Mouse (Mus musculus) kidney, embryonic 14.5 days (tissue): Measurements from ENCODE around the gene Mylk4. TPM values are rescaled to one million over a fixed set of nuclear protein-coding genes. Genes with fewer than 3 reads are reported as not detected.

Experiments used
- ATAC-seq: fragments of 200-750 bp; cut with Nextera tagmentation; 2 replicates; pipeline ENCODE4 v1.8.0; 2017; ENCODE audit warnings: moderate number of reproducible peaks, mild to moderate bottlenecking, moderate TSS enrichment, moderate library complexity; ENCODE audit not compliant: low FRiP score, low TSS enrichment
- H3K27ac ChIP-seq: fragments of 300-500 bp; sonication (generic); 2 replicates; pipeline ENCODE4 v1.5.1; 2014; ENCODE audit warnings: low read depth, mild to moderate bottlenecking, low read length, moderate library complexity, mixed read lengths
- H3K27me3 ChIP-seq: fragments of 300-500 bp; sonication (generic); 2 replicates; pipeline ENCODE4 v1.6.1; 2014; ENCODE audit warnings: mild to moderate bottlenecking, low read length; ENCODE audit not compliant: control insufficient read depth, insufficient read depth
- H3K36me3 ChIP-seq: fragments of 300-500 bp; sonication (generic); 2 replicates; pipeline ENCODE4 v1.6.1; 2014; ENCODE audit warnings: low read length, mixed read lengths; ENCODE audit not compliant: control insufficient read depth, insufficient read depth
- H3K4me1 ChIP-seq: fragments of 300-500 bp; sonication (generic); 2 replicates; pipeline ENCODE4 v1.6.1; 2014; ENCODE audit warnings: low read length, mixed read lengths; ENCODE audit not compliant: control insufficient read depth, insufficient read depth
- H3K4me2 ChIP-seq: fragments of 300-500 bp; sonication (generic); replicated peaks from 2 replicates; pipeline ENCODE4 v1.6.1; 2014; ENCODE audit warnings: low read depth, mild to moderate bottlenecking, low read length
- H3K4me3 ChIP-seq: fragments of 300-500 bp; sonication (generic); 2 replicates; pipeline ENCODE4 v1.5.1; 2014; ENCODE audit warnings: mild to moderate bottlenecking, low read length
- H3K9ac ChIP-seq: fragments of 300-500 bp; sonication (generic); 2 replicates; pipeline ENCODE4 v1.6.1; 2014; ENCODE audit warnings: low read depth, mild to moderate bottlenecking, low read length, moderate library complexity
- H3K9me3 ChIP-seq: fragments of 300-500 bp; sonication (generic); 2 replicates; pipeline ENCODE4 v1.6.1; 2016; ENCODE audit warnings: low read length; ENCODE audit not compliant: control insufficient read depth
- WGBS: fragments of 180-500 bp; shearing (Covaris S2); extraction: QIAGEN DNeasy Blood & Tissue Kit; methylation state at CpG from one replicate; pipeline ENCODE4 v1.1.7; 2014; 5-methylcytosine and 5-hydroxymethylcytosine counted together
- polyA plus RNA-seq: library from polyadenylated mRNA; unstranded; fragments of >200 nt; fragmentation: Nextera tagmentation; extraction: Ambion mirVana; gene quantifications from 2 replicates; pipeline ENCODE4 v1.2.1, GENCODE M21; 2014

Gene Mylk4
- polyA plus RNA-seq, 1 experiment from 2014 or later = 0.14 TPM

GRCm38 (mm10) chr13:32693886-32694455 lies 89.8 kb downstream of the Mylk4 start:
- Histone ChIP-seq H3K4me3 (no peak overlapping the region), H3K9me3 (no peaks in the 10 kb centered on the region), H3K27me3 (no peaks in the 10 kb centered on the region), H3K27ac (no peak overlapping the region), H3K4me1 (no peaks in the 10 kb centered on the region), H3K4me2 (no peak overlapping the region), H3K36me3 (no peaks in the 10 kb centered on the region), H3K9ac (no peak overlapping the region)
- 91% methylated on average over 6 of the region's 6 CpGs for WGBS
- no peak for ATAC-seq

DNA sequence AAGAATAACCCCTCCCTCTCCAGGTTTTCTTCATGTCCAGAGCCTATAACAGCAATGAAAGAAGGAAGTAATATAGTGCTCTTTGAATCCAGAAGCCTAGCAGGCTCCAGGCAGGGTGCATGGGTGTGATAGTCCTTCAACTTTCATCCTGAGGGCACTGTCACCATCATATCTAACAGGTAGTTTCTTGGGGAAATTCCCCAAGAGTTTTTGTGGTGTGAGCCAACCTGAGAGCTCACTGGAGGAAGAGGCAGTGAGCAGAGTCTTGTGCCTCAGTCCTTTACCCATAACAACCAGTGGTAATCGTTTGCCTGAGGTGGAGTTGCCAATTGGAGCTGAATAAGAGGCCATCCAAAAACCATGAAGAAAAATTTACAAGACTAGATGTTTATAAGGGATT lies 91.2 kb downstream of the Mylk4 start:
- no peak overlapping the region for H3K4me3 ChIP-seq
- no peaks in the 10 kb centered on the region for H3K9me3 ChIP-seq
- no peaks in the 10 kb centered on the region for H3K27me3 ChIP-seq
- no peaks in the 10 kb centered on the region for H3K36me3 ChIP-seq
- H3K9ac ChIP-seq = no peak overlapping the region
- ATAC-seq = no peak
- no peaks in the 10 kb centered on the region for H3K4me1 ChIP-seq
- 76% methylated on average over 1 of the region's 1 CpGs for WGBS
- H3K4me2 ChIP-seq = no peak overlapping the region
- no peak overlapping the region for H3K27ac ChIP-seq

GRCm38 (mm10) chr13:32690279-32690678 lies 93.5 kb downstream of the Mylk4 start:
- Histone ChIP-seq H3K36me3 (no peaks in the 10 kb centered on the region), H3K27me3 (no peaks in the 10 kb centered on the region), H3K27ac (no peak overlapping the region), H3K4me1 (no peaks in the 10 kb centered on the region), H3K4me3 (no peak overlapping the region), H3K9me3 (no peaks in the 10 kb centered on the region), H3K9ac (no peak overlapping the region), H3K4me2 (no peak overlapping the region)
- 92% methylated on average over 3 of the region's 3 CpGs for WGBS
- ATAC-seq = no peak

GRCm38 (mm10) chr13:32680868-32681515 lies 102.8 kb downstream of the Mylk4 start:
- peak; percentile 81; the same call in 1 of the 2 replicates for ATAC-seq
- H3K4me3 ChIP-seq = no peak overlapping the region
- H3K27me3 ChIP-seq = no peaks in the 10 kb centered on the region
- H3K4me1 ChIP-seq = no peaks in the 10 kb centered on the region
- no peaks in the 10 kb centered on the region for H3K36me3 ChIP-seq
- no peak overlapping the region for H3K27ac ChIP-seq
- no peaks in the 10 kb centered on the region for H3K9me3 ChIP-seq
- no peak overlapping the region for H3K9ac ChIP-seq
- H3K4me2 ChIP-seq = peak overlapping the region; percentile 29; the same call in 1 of the 2 replicates
- 27% methylated on average over 12 of the region's 12 CpGs for WGBS

DNA sequence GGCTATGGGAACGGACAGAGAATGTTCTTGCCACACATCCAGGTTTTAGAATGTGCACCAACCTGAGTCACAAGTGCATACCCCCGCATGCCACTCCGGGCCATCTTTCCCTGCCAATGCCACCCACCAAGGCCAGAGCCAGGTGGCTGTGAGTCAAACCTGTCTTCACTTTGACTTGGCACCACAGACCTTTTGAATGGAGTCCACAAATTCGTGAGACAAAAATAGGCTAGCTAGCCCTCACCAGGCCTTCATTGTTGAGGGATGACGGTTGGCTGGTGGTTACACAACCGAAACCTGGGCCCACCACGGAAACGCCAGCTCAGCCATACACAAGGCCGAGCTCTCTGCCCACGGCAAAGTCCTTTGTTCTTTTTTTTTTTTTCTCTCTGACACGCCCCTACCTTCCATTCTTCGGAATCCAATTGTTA lies 103.6 kb downstream of the Mylk4 start:
- H3K4me3 ChIP-seq = no peak overlapping the region
- H3K27me3 ChIP-seq = no peaks in the 10 kb centered on the region
- no peak overlapping the region for H3K9ac ChIP-seq
- no peaks in the 10 kb centered on the region for H3K36me3 ChIP-seq
- H3K4me2 ChIP-seq = no peak overlapping the region
- no peaks in the 10 kb centered on the region for H3K4me1 ChIP-seq
- H3K27ac ChIP-seq = no peak overlapping the region
- 84% methylated on average over 12 of the region's 12 CpGs for WGBS
- H3K9me3 ChIP-seq = no peaks in the 10 kb centered on the region
- ATAC-seq = no peak

DNA sequence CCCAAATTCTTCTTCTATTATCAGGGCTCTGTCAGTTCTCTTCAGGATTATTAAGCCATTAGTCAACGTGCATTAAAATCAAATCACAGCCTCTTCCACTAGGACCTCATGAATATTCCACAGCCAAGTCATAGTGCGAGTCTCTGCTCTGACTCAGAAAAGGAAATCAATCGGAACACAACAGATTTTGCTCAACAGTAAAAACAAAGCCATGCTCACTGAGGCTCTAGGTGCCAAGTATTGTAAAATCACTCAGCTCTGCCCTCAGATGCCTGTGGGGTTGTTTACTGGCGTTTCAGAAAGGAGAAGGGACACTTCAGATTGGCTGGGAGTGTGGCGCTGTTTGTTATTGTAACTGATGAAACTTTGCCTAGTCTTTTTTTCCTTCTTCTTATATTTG lies 104.8 kb downstream of the Mylk4 start:
- WGBS = 64% methylated on average over 5 of the region's 5 CpGs

DNA sequence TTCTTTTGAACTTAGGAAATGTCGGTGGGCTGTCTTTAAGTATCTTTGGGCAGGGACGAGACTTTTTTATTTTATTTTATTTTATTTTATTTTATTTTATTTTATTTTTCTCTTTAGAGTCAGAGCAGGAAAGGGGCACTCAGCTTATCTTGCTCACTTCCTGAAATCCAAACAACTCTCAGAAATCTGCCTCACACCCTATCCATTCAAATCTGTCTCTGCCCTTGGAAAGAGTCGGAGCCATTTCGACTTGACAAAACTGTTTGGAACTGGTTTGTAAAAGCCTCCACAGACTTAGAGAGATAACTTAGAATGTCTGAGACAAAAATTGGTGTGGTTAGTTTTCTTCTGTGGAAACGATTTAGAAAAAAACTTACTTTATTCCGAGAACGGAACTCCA lies 113.0 kb downstream of the Mylk4 start:
- Histone ChIP-seq H3K4me1 (no peaks in the 10 kb centered on the region), H3K27ac (no peak overlapping the region), H3K4me3 (no peak overlapping the region), H3K9ac (no peak overlapping the region), H3K4me2 (no peak overlapping the region), H3K36me3 (no peaks in the 10 kb centered on the region), H3K27me3 (no peaks in the 10 kb centered on the region), H3K9me3 (no peaks in the 10 kb centered on the region)
- ATAC-seq = no peak
- 49% methylated on average over 7 of the region's 7 CpGs for WGBS

More for the DNA sequence above, 104.8 kb downstream of the Mylk4 start:
- H3K9me3 ChIP-seq = no peaks in the 10 kb centered on the region
- H3K4me1 ChIP-seq = no peaks in the 10 kb centered on the region
- no peak overlapping the region for H3K9ac ChIP-seq
- H3K27me3 ChIP-seq = no peaks in the 10 kb centered on the region
- no peak for ATAC-seq
- H3K36me3 ChIP-seq = no peaks in the 10 kb centered on the region
- H3K27ac ChIP-seq = no peak overlapping the region
- no peak overlapping the region for H3K4me3 ChIP-seq
- H3K4me2 ChIP-seq = no peak overlapping the region

DNA sequence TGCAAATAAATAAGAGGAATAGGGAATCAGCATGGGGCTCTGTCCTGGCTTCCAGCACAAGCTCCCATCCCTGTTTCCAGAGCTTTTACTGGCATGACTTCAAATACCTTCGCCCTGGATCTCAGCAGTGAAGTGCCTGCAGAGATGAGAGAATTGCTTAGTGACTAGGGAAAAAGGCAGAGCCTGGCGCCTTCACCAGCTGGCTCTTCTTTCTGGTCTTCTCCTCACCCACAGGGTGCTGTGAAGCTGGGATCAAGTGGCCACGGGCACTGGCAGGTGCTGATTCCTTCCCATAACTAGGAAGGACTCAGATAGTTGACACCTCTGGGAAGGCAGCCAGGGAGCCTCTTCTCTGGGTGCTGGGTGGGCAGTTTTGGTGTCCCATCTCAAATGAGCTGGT lies 115.5 kb downstream of the Mylk4 start:
- H3K4me2 ChIP-seq = no peak overlapping the region
- H3K4me1 ChIP-seq = no peaks in the 10 kb centered on the region
- 82% methylated on average over 3 of the region's 3 CpGs for WGBS
- no peak overlapping the region for H3K4me3 ChIP-seq
- H3K9ac ChIP-seq = no peak overlapping the region
- no peaks in the 10 kb centered on the region for H3K9me3 ChIP-seq
- no peak for ATAC-seq
- no peaks in the 10 kb centered on the region for H3K27me3 ChIP-seq
- no peak overlapping the region for H3K27ac ChIP-seq
- no peaks in the 10 kb centered on the region for H3K36me3 ChIP-seq

- no peak overlapping the region for H3K27ac ChIP-seq
- ATAC-seq = no peak
- H3K9me3 ChIP-seq = no peaks in the 10 kb centered on the region
- H3K36me3 ChIP-seq = no peaks in the 10 kb centered on the region
- H3K4me1 ChIP-seq = no peaks in the 10 kb centered on the region
- no peak overlapping the region for H3K9ac ChIP-seq
- 84% methylated on average over 4 of the region's 4 CpGs for WGBS
- no peak overlapping the region for H3K4me2 ChIP-seq
- H3K27me3 ChIP-seq = no peaks in the 10 kb centered on the region
- no peak overlapping the region for H3K4me3 ChIP-seq
These were observed 116.4 kb downstream of the Mylk4 start for GRCm38 (mm10) chr13:32667386-32667785.
